Mouse (Mus musculus) brain, adult 10 weeks (tissue): ENCODE data around the gene Adat3. TPM values are rescaled to one million over a fixed set of nuclear protein-coding genes. Genes with fewer than 3 reads are reported as not detected.

Experiments
- polyA plus RNA-seq: library from polyadenylated mRNA; stranded (reverse); fragments of 350-450 nt; fragmentation: Illumina TruSeq; extraction: RNeasy Lipid Tissue Mini Kit (QIAGEN cat#74804); gene quantifications from one replicate; pipeline ENCODE4 v1.2.3, GENCODE M21; 2015; ENCODE audit warnings: low read depth, low replicate concordance

The Adat3 gene
- 2.1 TPM for polyA plus RNA-seq

GRCm38 (mm10) chr10:80602698-80603325 lies at the start of gene Adat3, which contains the start of gene Scamp4:
Adat3 (plus strand) TSS chr10:80602880.
Scamp4 (plus strand) TSS chr10:80602872.

GRCm38 (mm10) chr10:80561116-80561944 lies 41.4 kb upstream of the Adat3 start, which contains the start of gene Rexo1:
Rexo1 (minus strand) TSS chr10:80561560.

GRCm38 (mm10) chr10:80577195-80578130 lies 25.2 kb upstream of the Adat3 start, which contains the start of gene Klf16:
Klf16 (minus strand) TSS chr10:80577321.

DNA sequence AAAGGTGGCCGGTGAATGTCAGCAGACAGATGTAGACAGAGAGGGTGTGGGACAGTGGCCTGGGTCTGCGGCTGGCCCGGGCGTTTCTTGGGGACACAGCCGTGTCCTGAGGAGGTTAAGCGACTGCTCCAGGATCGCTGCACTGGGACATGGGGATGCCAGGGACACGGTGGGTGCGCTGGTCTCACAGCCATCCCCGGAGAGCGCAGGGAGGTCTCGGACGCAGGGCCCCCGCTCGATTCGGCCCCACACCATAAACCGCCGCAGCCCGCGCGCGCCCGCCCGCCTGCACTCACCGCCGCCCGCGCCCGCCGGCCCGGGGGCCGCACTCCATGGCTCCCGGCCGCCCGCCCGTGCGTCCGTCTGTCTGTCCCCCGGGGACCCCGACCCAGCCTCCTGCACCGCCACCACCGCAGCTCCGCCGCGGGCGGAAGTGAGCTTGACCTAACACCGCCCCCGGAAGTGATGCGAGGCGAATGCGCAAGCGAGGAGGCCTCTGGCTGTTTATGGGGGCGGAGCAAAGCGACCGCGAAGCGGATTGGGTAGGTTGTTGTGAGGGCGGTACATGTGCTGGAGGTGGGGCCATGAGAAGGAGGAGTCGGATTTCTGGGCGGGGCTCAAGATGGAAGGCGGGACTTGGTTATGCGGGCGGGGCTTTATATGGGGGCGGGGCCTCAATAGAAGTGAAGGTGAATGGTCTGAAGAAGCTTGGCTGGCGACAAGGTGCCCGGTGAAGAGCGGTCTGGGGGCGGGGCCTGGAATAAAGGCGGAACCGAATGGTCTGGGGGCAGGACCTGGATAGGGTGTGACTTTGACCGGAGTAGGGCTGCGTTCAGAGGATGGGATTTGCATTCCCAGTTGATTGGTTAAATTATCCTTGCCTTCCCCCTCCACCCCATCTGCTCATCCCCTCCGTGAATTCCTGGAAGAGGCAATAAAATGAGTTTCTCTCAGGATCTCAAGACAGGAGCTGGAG lies 12.5 kb upstream of the Adat3 start, which contains the start of gene Abhd17a:
TSS of gene Abhd17a (minus strand) at position 463 of the 976 bp plus-strand sequence.

DNA sequence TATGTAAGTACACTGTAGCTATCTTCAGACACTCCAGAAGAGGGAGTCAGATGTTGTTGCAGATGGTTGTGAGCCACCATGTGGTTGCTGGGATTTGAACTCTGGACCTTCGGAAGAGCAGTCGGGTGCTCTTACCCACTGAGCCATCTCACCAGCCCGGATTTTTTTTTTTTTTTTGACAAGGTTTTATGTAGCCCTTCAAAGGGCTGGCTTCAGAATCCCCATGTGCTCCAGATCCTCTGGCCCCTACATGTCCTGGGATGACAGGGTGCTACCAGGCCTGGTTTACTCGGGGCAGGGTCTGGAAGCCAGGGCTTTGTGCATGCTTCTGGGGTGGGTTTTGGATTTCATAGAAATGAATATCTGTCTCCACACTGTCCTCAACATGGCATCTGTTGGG lies 3.0 kb downstream of the Adat3 start, which contains the start of gene Gm49322:
TSS of gene Gm49322 (plus strand) at position 301 of the 400 bp plus-strand sequence.

GRCm38 (mm10) chr10:80622661-80623456 lies 20.2 kb downstream of the Adat3 start, which contains the start of gene Csnk1g2:
Csnk1g2 (plus strand) TSS chr10:80622838.

GRCm38 (mm10) chr10:80656863-80657623 lies 54.4 kb downstream of the Adat3 start, which contains the start of gene Btbd2:
Btbd2 (minus strand) TSS chr10:80657071.

Other genes with a start within 250 kb of the Adat3 start
- gene Plk5, start 246.4 kb upstream of the Adat3 start, polyA plus RNA-seq: 18.6 TPM
- 8.2 TPM for gene Mex3d, start 215.2 kb upstream of the Adat3 start, polyA plus RNA-seq
- gene Mbd3, start 203.3 kb upstream of the Adat3 start, polyA plus RNA-seq: 143 TPM
- 727 TPM for gene Uqcr11, start 196.1 kb upstream of the Adat3 start, polyA plus RNA-seq
- gene Tcf3, start 169.2 kb upstream of the Adat3 start, polyA plus RNA-seq: 15.2 TPM
- gene Onecut3, start 108.0 kb upstream of the Adat3 start, polyA plus RNA-seq: 0.09 TPM
- gene Atp8b3, start 63.8 kb upstream of the Adat3 start, polyA plus RNA-seq: 0.25 TPM
- 25.2 TPM for gene Rexo1, start 41.3 kb upstream of the Adat3 start, polyA plus RNA-seq
- 35.5 TPM for gene Klf16, start 25.6 kb upstream of the Adat3 start, polyA plus RNA-seq
- gene Abhd17a, start 12.5 kb upstream of the Adat3 start, polyA plus RNA-seq: 172 TPM
- gene Scamp4, start within 50 bp of the Adat3 start, polyA plus RNA-seq: 54.5 TPM
- gene Gm49322, start 3.1 kb downstream of the Adat3 start, polyA plus RNA-seq: 2.0 TPM
- gene Csnk1g2, start 20.0 kb downstream of the Adat3 start, polyA plus RNA-seq: 157 TPM
- 74.2 TPM for gene Btbd2, start 54.2 kb downstream of the Adat3 start, polyA plus RNA-seq
- gene Mknk2, start 75.2 kb downstream of the Adat3 start, polyA plus RNA-seq: 23.8 TPM
- 11.8 TPM for gene Mob3a, start 99.1 kb downstream of the Adat3 start, polyA plus RNA-seq
- 54.2 TPM for gene Izumo4, start 99.3 kb downstream of the Adat3 start, polyA plus RNA-seq
- 89.5 TPM for gene Ap3d1, start 139.4 kb downstream of the Adat3 start, polyA plus RNA-seq
- 35.1 TPM for gene Dot1l, start 152.3 kb downstream of the Adat3 start, polyA plus RNA-seq
- gene Sf3a2, start 195.3 kb downstream of the Adat3 start, polyA plus RNA-seq: 24.7 TPM
- 59.4 TPM for gene Plekhj1, start 195.7 kb downstream of the Adat3 start, polyA plus RNA-seq
- gene Amh, start 202.4 kb downstream of the Adat3 start, polyA plus RNA-seq: 0.89 TPM
- 4.0 TPM for gene Jsrp1, start 210.6 kb downstream of the Adat3 start, polyA plus RNA-seq
- gene Oaz1, start 223.8 kb downstream of the Adat3 start, polyA plus RNA-seq: 912 TPM
- gene Lingo3, start 241.2 kb downstream of the Adat3 start, polyA plus RNA-seq: 20.1 TPM